Mouse (Mus musculus): ENCODE data around the gene Tnnt2.

Gene Tnnt2

DNA sequence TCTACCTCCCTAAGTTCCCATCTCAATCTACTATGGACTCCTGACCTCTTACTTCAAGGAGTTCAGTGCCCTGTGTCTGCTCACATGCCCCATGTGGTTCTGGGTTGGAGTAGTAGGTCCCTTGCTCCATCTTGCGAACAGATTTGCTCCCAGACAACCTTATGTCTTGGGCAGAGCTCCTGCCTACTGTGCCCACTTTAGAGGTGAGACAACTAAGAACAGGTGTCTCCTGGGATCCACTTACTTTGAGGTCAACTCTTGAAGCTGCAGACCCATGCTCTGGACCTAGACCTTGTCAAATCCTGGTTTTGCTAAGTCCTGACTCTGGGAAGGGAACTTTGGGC is 19.2 kb downstream of the Tnnt2 start:
- no peak for DNase-seq (ENCODE audit: low spot score in 2 of 2)

DNA sequence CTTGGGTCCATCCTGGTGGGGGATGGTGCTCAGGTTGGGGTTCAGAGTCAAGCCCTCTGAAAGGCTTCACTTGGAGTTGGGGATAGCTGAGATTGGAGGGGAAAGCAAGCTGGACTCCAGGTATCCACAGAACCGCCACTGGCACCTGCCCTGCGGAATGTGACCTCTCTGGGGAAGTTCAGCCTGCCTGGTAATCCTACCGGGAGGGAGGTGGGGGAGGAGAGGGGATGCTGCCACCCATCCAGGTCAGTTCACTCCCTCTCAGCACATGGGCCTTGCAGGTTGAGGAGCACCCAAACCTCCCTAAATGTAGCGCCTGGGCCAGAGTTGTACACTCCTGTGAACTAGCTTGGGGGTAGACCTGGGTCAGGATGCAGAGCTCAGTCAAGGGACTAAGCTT is 19.9 kb downstream of the Tnnt2 start:
- DNase-seq (ENCODE audit: low spot score in 2 of 2): no peak

DNA sequence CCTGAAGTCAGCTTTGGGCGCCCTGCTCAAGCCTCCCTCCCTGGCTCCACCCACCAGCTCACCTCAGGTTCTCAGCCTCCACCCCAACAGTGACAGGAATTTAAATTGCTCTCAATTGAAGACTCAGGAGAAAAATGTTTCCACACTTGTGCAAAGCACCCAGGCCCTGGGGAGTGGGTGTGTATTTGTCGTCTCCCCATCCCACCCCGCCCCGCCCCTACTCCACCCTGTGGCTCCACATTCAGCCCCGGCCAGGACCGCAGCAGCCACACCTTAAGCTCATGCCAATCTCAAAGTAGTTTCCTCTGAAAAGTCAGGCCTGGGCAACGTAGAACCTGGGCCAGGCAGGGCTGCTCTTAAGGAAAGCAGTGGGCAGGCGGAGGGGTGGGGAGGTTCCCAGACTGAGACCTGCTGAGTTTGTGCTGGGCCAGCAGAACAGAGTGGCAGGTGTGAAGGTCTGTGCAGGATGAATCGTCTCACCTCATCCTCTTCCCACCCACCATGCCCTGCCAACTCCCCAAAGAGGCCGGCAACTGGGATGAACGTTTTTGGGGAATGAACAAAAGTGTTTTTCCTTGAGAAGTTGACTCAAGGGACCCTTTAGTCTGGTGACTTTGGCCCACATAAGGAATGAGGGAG is 21.1 kb downstream of the Tnnt2 start:
- no peak for DNase-seq (ENCODE audit: low spot score in 2 of 2)

DNA sequence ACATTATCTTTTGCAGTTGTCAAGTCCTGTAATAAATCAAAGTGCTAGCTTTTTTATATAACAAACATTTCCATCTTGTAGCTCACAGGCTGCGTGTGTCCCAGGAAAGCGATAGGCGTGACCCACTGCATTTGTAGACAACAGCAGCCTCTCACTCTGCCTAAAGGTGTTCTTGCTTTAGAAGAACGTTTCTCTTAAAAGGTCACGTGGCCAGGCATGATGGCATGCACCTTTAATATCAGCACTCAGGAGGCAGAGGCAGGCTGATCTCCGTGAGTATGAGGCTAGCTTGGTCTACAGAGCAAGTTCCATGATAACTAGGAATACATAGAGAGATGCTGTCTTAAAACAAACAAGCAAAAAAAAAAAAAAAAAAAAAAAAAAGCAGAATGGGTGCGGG is 22.4 kb downstream of the Tnnt2 start:
- DNase-seq (ENCODE audit: low spot score in 2 of 2): no peak

DNA sequence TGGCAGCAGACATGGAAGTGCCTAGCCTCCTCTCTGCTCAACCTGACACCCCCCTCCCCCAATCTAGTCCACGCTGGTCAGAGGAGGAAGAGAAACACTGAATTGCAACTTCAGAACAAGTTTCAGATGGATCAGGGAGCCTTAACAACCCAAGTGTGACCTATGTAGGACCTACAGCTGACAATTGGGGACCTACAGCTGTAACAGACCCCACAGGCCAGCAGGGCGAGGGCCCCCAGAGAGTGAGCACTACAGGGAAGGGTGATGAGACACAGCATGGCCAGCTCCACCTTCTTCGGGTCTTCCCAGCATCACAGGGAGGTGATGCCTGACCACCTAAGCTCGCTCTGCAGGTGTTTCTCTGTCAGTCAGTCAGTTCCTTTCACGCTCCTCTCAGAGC is 24.9 kb downstream of the Tnnt2 start:
- no peak for DNase-seq (ENCODE audit: low spot score in 2 of 2)

DNA sequence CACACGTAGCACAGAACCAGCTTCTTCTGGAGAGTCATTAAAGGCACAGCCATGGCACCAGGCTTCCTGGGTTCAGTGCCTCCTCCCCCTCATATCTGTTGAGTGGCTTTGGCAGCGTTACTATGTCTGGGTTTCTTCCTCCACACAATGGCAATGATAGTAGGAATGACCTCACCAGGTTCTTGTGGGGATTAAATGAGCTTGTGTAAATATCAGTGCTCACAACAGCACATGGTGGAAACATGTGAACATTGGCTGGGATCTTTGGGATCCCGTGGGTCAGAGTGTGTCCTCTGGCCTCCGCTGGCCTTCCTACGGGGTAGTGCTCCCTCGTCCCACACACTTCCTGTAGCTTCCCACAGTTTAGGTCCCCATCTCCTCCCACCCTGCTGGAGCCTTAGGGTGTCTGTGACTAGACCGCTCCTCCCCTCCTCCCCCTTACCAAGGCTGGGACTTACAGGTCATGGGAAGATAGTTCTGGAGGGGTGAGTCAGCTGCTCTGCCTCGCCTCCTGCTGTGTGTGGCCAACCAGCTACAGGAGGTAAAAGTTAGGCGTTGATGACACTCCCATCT is 25.9 kb downstream of the Tnnt2 start:
- no peak for DNase-seq (ENCODE audit: low spot score in 2 of 2)

DNA sequence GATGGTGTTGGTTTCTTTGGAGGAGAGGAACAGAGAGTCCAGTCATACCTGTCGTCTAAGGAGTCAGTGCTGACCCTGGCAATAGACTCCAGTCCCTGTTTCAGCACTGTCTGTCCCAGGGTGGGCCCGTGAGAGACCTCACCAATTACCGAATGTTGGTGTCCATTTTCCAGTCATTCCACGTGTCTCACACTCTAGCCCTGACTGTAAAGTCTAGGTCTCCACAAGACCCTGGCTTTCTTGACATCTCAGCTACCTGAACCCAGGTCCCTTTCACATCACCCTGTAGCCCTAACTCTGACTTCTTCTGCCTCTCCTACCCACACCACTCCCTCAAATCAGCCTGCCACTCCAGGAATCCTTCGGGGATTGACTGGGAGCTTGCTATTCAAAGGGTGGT is 26.4 kb downstream of the Tnnt2 start:
- no peak for DNase-seq (ENCODE audit: low spot score in 2 of 2)

DNA sequence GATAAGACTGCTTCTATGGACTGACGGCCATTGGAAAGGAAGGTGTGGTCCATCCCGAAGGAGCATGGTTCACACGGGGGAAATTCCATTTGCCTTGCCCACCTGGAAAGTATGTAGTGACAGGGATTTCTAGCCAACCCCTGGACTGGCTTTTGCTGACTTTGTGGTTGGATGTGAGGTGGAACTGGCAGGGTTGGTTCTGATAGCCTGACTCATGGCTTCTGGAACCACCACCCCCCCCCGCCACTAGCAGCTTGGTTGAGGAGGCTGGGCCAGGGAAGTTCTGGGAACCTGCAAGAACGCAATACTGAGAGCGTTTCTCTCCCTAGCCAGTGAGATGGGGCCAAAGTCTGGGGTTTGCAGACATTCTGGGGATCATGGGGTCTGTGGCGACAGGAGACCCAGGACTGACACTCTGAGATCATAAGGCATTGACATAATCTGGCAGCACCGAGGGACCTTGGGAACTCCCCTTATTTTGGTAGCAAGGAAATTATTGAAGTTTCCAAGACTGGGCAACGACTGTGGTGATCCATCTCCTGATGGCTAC is 27.7 kb downstream of the Tnnt2 start:
- no peak for DNase-seq (ENCODE audit: low spot score in 2 of 2)

DNA sequence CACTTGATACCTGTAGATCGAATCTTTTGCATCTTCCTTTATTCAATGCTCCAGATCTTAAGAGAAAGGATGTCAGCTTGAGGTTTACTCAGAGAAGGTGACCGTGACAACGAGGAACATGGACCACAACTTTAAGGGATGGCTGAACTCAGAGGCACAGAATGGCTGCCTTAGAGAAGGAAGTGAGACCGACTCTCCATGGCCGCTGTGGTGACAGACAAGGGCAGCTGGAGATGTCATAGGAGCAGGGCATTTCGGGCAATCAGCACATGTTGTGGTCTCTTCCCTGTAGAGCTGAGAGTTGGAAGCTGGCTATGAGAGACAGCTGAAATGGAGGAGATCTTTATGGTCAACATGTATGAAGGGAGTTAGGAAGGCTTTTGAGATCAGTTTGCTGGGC is 28.7 kb downstream of the Tnnt2 start:
- DNase-seq (ENCODE audit: low spot score in 2 of 2): no peak

DNA sequence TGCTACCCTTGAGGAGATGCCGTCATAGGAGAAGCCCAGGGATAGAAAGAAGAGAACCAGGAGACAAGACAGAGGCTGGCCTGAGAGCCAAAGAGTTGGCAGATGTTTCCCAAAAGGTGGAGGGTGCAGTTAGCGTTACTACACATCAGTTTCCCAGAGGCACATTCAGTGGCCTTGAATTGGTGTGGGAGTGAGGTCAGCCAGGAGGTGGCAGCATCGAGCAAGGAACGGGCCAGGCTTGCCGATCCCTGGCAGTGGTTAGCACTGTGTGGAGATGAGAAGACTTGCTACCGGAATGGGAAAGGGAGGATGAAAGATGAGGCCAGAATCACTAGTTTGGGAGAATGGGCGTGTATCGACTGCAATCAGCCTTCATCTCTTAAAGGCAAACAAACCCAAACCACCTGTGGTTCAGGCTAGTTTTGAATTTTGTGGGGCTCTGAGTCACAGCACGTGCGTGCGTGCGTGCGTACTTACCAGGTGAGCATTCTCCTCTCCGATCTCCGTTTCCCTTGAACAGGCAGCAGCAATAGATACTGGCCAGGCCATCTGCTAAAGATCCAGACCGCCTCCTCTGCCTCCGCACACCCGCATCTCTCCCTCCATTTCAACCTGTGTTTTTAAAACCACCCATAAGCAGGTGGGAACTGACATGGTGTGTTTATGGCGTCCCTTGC is 29.5 kb downstream of the Tnnt2 start:
- peak; percentile 81 to 92 for DNase-seq (ENCODE audit: low spot score in 2 of 2)

DNA sequence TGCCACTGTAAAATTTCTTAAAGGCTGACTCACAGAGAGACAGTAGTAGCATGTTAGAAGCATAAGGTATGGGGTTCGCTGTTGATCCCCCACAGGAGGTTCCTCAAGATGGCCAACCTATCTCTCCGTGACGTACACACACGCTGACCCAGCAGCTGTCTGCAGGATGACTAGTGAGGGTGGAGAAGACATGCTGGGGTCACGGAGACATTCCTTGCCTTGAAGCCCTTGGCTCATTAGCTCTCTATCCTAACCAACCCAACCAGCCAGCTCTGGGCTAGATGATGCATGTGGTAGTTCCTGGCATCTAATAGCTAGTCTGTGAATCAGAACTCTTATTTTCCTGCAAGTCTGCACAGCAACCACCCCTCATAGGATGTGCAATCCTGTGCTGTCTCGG is 32.4 kb downstream of the Tnnt2 start:
- DNase-seq (ENCODE audit: low spot score in 2 of 2): no peak

DNA sequence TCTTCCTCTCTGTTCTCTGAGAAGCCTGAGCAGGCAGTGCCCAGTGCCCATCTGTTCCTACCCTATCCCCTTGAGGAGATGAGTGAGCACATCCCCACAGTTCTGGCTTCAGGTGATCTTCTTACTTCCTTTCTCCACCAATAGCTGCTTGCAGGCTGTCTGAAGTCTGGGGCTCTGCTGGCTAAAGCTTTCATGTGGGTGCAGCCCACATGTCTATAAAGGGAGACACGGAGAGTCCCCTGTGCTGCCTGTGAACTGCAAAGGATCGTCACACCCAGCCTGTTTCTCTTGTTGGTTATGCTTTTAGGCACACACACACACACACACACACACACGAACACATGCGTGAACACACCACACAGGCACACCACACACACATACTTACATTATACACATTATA is 36.8 kb downstream of the Tnnt2 start:
- DNase-seq (ENCODE audit: low spot score in 2 of 2): no peak

DNA sequence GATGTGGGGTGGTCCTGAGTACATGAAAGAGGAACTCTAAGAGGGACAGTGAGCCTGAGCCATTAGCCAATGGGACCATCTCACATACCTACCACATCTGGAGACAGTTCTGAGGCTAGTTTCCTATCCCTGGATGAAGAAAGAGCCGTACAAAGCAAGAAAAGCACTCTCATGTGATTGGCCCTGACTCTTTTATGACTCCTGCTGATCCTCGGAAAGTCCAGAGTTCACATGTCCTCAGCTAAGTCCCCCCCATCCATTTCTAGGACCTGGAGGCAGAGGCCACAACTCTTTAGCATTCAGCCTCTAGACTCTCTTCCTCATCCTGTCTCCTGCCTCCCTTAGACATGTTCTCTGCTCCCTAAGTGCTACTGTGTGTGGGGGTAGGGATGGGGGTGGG is 41.1 kb downstream of the Tnnt2 start:
- no peak for DNase-seq (ENCODE audit: low spot score in 2 of 2)

DNA sequence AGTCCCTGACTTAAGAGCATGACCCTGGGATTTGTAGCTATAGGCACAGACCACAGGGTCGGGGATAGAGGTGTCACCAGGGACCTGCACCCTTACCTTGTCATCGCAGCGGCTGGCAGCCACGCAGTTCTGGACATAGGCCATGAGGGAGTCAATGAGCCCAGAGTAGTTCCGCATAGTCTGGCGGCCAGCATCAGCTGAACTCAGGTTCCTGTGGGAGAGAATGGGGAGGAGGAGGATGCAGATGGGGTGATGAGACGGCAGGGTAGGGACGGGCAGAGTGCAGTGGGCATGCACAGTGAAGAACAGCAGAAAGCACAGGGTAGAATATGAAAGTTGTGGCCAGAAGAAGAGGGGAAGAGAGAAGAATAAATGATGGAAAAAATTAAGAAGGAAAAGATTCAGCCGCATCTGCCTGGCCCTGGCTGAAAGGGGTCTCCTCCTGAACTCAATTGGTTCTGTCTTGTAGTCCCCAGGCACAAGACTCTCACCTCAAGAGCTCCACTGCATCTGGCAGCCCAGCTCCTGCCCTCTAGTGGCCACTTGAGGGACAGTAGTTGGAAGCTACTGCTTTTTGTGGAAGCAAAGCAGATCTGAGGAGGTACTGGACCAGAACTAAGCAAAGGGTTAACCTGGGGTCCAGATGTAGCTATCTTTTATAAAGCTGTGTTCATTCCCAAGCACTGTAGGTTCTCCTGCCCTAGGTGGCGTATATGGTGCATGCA is 46.4 kb downstream of the Tnnt2 start:
- DNase-seq (ENCODE audit: low spot score in 2 of 2): peak; percentile 32 to 64

DNA sequence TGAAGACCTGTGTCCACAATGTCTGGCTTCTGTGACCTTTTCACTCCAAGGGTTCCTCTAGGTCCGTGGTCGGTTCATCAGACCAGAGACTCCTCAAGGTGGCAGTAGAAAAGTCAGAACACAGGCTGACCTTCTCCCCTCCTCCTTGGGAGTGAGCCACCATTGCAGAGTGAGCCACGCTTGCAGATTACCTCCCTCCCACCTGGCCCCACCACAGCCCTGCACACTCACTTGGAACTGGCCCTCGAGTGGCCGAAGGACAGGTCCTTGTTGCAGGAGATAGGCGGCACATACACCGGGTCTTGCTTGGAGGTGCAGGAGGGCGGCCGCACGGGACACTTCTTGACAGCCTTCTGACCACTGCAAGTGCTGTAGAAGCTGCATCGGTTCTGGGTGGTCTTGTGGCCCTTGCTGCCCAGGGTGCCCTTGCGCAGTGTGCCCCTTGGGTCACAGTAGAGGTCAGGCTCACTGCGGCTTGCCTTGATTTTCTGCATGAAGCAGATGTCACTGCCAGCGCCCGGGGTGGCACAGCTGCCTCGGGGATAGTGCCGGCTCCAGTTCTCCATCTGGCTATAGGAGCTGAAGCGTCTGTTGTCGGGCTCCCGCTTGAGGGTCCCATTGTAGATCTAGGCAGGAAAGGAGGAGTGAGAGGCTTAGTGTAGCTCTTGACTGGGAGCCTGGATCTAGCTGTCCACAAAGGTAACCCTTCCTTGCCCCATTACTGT is 53.5 kb downstream of the Tnnt2 start:
- peak in 1 of 2 experiments; percentile 36 for DNase-seq (ENCODE audit: low spot score in 2 of 2)

DNA sequence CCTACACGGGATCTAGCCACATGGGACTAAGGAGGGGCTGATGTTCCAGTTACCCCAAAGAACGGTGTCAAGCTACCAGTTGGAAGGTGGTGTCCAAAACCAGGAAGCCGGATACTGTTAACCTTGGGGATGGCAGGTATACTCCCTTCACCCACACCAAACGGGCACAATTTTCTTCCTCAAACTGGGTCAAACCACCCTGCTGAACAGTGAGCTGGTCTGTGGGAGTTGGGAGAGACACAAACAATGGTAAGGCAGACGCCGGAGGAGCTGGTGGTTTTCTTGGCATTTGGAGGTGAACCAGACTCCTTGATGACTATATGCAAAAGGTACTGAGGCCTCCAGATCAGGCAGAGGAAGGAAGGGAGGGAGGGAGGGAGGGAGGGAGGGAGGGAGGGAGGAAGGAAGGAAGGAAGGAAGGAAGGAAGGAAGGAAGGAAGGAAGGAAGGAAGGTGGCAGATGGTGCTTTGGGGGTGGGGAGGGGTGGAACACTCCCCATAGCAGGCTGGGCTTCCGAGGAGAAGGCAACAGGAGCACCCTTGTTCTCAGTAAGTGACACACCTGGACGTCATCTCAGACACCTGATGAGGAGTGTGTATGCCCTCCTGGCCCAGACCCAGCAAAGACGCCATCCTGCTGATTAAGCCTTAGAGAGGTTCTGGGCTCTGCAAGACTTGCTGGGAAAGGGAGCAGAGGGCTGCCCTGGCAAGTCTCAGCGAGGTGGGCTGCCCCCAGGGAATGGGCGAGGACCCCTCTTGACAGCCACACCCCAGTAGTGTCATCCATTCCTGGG is 55.5 kb downstream of the Tnnt2 start:
- no peak for DNase-seq (ENCODE audit: low spot score in 2 of 2)

DNA sequence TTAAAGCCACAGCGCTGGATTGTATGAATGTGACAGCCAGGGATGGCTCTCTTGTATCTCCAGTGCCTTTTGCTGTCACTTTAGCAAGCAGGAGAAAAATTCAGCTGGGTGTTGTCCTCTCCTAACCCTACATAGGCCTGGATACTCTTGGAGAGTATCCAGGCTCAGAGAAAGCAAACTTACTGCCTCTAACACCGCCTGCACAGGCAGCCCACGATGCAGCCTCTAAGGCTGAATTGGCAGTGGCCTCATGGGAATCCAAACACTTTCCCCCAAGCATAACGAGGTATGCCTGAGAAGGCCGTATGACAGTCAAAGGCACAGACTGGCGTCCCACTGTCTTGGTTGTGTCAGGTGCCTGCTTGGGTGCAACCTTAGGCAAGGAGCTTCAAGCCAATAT is 56.1 kb downstream of the Tnnt2 start:
- no peak for DNase-seq (ENCODE audit: low spot score in 2 of 2)

DNA sequence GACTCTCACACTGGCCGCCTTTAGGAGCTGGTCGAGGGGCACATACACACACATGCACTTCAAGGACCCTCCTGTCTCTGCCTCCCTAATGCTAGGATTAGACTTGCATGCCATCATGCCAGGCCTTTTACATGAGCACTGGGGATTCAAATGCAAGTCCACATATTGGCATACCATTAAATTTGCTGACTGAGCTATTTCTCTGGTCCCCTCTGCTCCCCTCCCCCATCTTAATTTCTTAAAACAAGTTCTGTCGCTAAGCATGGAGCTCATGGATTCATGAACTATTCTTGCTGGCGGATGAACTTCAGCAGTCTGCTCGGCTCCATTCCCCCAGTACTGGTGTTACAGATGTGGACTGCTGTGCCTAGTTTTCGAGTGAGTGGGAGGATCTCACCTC is 56.6 kb downstream of the Tnnt2 start:
- DNase-seq (ENCODE audit: low spot score in 2 of 2): no peak

DNA sequence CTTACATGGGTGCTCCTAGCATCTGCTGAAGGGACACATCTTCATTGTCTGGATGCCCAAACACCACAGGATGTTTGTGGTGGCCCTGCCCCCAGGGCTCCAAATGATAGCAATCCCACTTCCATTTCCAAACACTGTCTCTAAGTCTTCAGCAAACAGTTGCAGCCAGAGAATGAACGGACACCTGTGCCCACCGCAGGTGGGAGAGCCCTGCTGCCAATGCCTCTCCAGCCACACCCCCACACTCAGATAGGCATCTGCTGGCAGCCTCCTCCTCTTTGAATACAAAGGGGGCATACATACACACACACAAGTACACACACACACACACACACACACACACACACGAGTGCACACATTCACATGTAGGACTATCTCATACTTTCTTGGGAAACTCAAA is 57.2 kb downstream of the Tnnt2 start:
- DNase-seq (ENCODE audit: low spot score in 2 of 2): no peak

DNA sequence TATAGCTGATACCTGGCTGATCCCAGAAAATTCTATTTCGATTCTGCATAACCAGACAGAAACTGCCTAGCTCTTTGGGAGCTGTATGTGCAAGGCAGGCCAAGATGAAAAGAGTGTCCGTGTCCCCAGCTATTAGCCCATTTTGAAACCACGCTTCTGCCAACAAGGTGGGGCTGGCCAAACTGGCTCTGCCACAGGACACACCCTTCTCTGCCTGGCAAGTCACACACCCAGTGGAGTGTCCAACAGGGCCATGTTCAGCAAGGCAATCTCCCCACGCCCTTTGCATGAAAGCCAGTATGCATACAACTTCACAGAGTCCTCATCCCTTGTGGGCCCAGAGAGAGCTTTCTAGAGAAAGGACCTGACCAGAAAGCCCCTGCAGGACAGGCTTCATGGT is 59.2 kb downstream of the Tnnt2 start:
- no peak for DNase-seq (ENCODE audit: low spot score in 2 of 2)

DNA sequence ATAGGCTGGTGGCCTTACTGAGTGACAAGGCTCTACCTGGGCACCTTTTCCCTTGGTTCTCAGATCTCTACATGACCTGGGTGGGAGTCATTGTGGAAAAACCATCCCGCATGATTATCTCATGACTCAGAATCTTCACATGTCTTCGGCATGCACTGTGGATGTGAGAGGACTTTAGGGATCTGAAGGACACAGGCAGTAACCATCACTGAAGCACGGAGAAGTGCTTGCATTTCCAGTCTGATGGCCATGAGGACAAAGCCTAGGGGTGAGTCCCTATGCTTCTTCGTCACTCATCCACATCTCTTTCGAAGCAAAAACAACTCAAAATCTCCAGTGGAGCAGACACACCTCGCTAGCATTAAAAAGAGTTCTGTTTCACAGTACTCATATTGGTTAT is 63.1 kb downstream of the Tnnt2 start:
- DNase-seq (ENCODE audit: low spot score in 2 of 2): no peak
